Mouse (Mus musculus) mouse embryonic stem cell (cell line): ENCODE data around the gene Hsd11b1.
"Not testable (repeated sequence)": the region's sequence is repeated elsewhere in the genome, so short reads cannot be mapped to it uniquely, and the experiment has no call there.

ENCODE experiments used
- in situ Hi-C, 2 experiments: fragments of 300-500 bp; cut with MboI; formaldehyde crosslinking; loops; 1 replicate in 1 of 2; 3 replicates in 1 of 2; pipeline ENCODE4 v1.14.3; 2019 to 2020; ENCODE audit warnings: low sequenced_read_pairs in 2 of 2, low pct_unique_long_range_greater_than_20kb in 1 of 2, mixed read lengths in 1 of 2; ENCODE audit not compliant: unreplicated experiment in 1 of 2

The Hsd11b1 gene

DNA sequence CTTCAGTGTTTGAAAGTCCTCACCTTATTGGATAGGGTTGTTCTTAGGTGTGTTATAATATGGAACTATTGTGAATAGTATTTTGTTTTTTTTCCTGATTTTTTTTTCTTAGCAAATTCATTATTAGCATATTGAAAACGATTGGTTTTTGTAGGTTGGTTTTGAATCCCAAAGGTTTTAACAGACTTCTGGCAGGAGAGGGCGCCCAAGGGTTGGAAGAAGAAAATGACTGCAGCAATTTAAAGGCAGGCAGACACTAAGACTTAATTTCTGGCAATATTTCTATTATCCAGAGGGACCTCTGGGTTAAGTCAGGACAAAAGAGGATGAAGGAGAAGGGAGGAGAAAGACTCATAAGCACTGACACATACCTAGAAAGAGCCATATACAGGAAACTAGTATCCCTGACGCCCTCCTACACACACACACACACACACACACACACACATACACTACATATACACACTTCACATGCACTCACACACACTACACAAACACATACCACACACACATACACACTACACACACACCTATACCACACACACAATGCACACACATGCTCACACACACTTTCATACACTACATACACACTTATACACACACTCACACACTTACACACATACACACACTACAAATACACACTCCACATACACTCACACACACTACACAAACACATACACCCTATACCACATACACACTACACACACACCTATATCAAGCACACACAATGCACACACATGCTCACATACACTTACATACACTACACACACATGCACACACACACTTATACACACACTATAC, 8.2 kb downstream of the Hsd11b1 start:
- in situ Hi-C loops, result loop anchor here in 1 of 2 experiments (5.0 kb wide), 1 partner anchor 122 kb away; no protein-coding TSS in a partner anchor

DNA sequence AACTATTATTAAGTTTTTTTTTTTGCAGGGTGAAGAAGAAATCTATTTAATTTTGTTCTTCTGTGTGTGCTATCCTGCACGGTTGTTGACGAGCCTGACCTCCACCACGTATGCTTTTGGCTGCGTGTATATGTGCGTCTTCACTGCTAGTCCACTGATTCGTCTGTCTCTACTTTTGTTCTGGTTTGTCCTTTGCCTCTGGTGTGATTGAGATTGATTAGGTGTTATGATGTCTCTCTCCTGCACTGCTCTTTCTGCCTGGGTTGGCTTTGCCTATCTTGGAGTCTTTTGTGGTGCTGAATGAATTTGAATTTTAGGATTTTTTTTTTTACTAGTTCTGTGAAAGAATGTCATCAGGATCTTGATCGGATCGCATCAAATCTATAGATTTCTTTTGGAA, 8.8 kb downstream of the Hsd11b1 start:
- in situ Hi-C loops, result loop anchor here in 1 of 2 experiments (5.0 kb wide), 1 partner anchor 122 kb away; no protein-coding TSS in a partner anchor

DNA sequence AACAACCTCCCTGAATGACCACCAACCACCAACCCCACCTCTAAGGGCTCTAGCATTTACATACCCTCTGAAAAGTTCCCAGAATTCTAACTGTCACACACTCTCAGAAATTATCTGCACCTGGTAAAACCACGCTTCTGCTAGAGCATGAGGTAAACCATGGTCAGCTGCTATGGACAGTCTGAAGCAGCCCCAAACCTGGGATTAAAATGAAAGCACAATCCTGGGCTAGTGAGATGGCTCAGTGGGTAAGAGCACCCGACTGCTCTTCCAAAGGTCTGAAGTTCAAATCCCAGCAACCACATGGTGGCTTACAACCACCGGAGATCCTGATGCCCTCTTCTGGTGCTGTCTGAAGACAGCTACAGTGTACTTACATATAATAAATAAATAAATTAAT, 10.0 kb downstream of the Hsd11b1 start:
- in situ Hi-C loops, result not testable (repeated sequence)

DNA sequence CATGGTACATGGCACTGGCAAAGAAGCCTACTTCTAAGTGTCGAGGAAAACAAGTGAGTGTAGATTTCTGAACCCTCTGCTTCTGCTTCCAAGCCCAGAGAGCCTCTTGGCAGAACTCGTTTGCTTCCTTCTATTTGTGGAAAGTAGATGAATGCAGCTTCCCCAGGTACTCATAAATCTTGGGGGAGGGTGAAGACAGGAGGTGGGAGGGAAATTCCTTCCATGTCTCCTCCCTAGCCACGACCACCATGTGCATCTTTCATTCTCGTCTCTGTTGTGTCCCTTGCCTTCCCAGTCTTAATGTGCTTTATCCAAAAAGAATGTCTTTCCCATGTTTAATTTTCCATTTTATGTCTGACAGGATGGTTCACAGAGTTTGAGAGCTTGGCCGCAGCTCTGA, 11.3 kb downstream of the Hsd11b1 start:
- in situ Hi-C loops, result no loop called here

- in situ Hi-C loops, result no loop called here
Measured at GRCm38 (mm10) chr1:193251386-193251785, 12.5 kb downstream of the Hsd11b1 start.

GRCm38 (mm10) chr1:193250026-193250425, 13.8 kb downstream of the Hsd11b1 start:
- in situ Hi-C loops, result no loop called here

GRCm38 (mm10) chr1:193244235-193244634, 19.6 kb downstream of the Hsd11b1 start:
- in situ Hi-C loops, result no loop called here

DNA sequence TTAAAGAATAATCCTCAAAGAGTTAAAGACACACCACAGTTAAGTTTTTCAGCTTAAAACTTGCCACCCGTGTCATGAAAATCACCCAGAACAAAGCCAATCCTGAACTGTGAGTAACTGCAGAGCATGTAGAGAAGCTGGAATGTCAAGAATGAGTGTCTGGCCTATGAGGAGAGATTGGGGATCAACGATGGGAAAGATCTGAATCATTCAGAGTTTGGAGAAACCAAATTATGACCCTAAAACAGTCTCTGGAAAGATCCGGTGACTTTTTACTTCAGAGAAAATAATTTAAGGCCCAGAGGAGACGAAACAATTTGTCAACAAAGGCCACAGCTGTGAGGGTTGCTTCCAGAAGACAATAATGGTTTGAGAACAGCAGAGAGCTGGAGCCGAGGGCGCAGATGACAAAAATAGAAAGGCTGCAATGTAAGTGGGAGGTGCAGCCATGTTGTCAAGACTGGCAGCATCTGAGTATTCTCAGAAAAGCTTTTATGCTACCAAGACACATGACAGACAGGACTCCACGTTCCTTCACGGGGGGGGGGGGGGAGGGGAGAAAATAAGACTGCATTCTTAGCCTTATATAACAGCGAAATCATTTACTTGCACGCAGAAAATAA, 20.2 kb downstream of the Hsd11b1 start:
- in situ Hi-C loops, result no loop called here

DNA sequence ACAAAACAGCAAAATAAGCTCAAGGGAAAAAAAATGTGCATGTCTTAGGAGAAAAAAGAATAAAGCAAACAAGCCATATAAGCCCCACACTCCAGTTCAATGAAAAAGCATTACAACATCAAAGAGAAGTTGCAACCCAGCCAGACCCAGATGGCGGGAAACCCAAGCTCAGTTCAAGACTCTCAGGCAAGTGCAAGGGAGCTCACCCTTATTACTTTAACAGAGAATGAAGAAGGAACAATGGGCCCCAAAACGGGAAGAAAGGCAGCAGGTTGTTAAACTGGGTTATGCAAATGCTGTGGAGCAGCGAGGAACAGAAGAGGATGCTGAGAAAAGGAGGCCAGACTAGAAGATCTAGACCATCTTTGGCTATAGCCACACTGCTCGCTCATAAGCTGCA, 21.0 kb downstream of the Hsd11b1 start:
- in situ Hi-C loops, result no loop called here

DNA sequence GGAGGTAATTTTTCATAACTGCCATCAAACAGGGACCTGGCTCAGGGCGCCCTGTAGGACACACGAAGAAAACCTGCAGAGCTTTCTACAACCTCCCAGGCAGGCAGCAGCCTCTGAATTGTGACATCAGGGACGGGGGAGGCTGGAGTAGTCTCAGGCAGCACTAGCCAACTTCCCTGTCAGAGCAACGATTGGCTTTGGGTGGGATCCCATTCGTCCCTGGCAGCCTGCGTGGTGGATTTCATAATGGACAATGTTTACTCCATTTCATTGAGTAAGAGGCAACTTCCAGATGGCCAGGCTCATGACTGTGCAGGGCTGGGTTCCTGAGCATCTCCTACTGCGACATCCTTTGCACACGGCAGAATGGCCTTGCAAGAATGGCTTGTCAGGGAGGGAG, 21.6 kb downstream of the Hsd11b1 start:
- in situ Hi-C loops, result no loop called here

- in situ Hi-C loops, result no loop called here
Measured at GRCm38 (mm10) chr1:193241436-193241835, 22.4 kb downstream of the Hsd11b1 start.

GRCm38 (mm10) chr1:193238426-193238825, 25.4 kb downstream of the Hsd11b1 start:
- in situ Hi-C loops, result no loop called here

DNA sequence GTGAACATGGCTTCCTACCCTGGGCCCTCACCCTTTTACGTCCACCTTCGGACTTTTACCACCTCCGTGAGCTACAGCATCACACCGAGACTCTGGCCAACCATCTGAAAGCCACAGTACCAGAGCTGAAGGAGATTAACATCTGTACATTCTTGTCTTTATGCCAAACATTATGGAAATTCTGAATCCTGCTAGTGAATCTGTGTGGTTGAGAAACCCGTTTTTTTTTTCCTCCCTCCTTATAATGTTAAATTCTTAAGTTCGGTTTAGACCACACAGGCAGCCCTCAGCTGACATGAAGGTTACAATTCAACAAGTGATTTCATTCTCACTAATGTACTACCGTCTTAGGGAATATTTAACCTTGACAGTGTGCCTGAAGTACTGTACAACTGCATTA, 28.9 kb downstream of the Hsd11b1 start:
- in situ Hi-C loops, result no loop called here

- in situ Hi-C loops, result no loop called here
Measured at GRCm38 (mm10) chr1:193234130-193234645, 29.7 kb downstream of the Hsd11b1 start.

DNA sequence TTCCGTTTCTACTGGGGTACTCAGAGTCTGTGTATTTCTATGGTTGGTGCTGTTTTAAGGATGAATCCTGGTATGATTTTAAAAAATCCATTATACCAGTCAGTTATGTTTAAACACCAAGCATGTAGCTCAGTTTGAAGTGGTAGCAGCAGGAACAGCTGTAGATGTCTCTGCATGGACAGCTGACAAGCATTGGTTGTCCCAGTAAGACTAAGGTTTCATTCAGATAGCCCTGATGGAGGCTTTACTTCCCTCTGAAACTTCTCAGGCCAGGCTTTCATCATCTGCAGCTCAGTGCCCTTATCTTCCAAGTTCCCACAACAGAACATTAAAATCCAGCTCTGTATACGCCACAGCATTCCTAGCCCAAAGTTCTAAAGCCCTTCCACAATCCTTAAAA, 31.1 kb downstream of the Hsd11b1 start:
- in situ Hi-C loops, result no loop called here

DNA sequence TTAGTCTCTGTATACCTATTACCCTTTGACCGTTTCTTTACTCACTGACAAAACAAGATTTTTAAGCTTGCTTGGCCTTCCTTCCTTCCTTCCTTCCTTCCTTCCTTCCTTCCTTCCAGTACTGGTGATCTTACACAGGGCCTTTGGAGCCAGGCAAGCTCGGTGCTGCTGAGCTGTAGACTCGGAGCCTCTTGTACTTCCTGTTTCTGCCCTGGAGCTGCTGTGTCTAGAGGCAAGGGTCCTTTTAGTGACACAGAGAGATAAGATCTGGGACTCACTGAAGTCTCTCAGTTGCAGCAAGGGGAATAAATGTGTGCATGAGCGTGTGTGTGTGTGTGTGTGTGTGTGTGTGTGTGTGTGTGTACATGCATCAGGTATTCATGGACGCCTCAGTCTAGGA, 32.9 kb downstream of the Hsd11b1 start:
- in situ Hi-C loops, result no loop called here

DNA sequence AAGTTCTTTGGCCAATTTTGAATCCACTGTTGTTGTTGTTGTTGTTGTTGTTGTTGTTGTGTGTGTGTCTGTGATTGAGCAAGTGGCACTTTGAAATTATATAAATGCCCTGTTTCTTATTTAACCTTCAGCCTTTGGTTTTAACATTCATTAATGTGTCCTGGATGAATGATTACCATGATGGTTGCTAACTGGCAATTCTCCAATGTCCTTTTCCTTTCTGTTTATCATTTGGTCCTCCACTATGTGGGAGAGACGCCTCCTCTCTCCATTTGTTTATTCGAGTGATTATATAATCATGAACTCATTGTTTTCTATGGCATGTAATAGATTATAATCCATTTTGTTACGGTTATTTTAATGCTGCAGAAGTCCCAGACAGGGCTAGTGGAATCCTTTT, 33.3 kb downstream of the Hsd11b1 start:
- in situ Hi-C loops, result no loop called here

DNA sequence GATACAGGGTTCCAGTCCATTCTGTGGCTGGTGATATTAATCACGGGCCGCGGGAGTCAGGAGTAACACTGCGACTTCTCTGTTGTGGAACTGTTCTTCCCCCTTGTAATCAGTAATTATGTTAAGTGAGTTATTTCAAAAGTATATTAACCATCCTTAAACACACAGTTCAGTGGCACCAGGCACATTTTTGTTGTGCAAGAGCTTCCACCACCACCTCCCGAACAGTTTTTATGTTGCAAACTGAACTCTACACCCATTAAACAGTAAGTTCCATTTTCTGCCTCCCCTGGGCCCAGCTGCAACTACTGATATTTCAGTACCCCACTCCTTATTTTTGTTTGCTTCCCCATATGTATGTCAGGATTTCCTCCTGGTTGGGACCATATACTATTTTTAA, 34.3 kb downstream of the Hsd11b1 start:
- in situ Hi-C loops, result no loop called here

DNA sequence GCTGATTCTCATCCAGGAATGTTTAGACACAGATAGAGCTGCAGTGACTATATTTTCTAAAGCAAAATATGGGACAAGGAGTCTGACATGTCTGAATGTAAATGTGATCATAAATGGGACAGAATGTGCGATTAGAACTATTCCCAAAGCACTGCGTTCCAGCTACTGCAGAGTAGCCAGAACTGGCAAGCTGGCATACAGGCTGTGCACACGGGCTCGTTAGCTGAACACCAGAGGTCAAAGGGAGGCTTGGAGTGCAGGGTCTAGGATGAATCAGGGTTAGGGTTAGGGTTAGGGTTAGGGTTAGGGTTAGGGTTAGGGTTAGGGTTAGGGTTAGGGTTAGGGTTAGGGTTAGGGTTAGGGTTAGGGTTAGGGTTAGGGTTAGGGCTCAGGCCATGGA, 36.3 kb downstream of the Hsd11b1 start:
- in situ Hi-C loops, result no loop called here
